Mouse (Mus musculus) heart, embryonic 15.5 days (tissue): ENCODE measurements around the gene Slc25a12. TPM values are rescaled to one million over a fixed set of nuclear protein-coding genes. Genes with fewer than 3 reads are reported as not detected.
A peak's percentile ranks its signal among the peaks of the same experiment; 100 is the strongest.

ENCODE experiments used
- ATAC-seq: fragments of 200-750 bp; cut with Nextera tagmentation; replicated peaks from 2 replicates; pipeline ENCODE4 v1.8.0; 2017; ENCODE audit warnings: low read depth, moderate TSS enrichment; ENCODE audit not compliant: insufficient number of reproducible peaks, insufficient read depth, low FRiP score
- H3K27ac ChIP-seq: fragments of 300-500 bp; sonication (generic); 2 replicates; pipeline ENCODE4 v1.5.1; 2015; ENCODE audit warnings: mild to moderate bottlenecking, inconsistent platforms
- H3K27me3 ChIP-seq: fragments of 300-500 bp; sonication (generic); 2 replicates; pipeline ENCODE4 v1.6.1; 2015; ENCODE audit warnings: inconsistent platforms
- H3K36me3 ChIP-seq: fragments of 300-500 bp; sonication (generic); 2 replicates; pipeline ENCODE4 v1.6.1; 2015; ENCODE audit warnings: mild to moderate bottlenecking, inconsistent platforms
- H3K4me1 ChIP-seq: fragments of 300-500 bp; sonication (generic); replicated peaks from 2 replicates; pipeline ENCODE4 v1.6.1; 2015; ENCODE audit warnings: inconsistent platforms
- H3K4me2 ChIP-seq: fragments of 300-500 bp; sonication (generic); 2 replicates; pipeline ENCODE4 v1.6.1; 2015; ENCODE audit warnings: inconsistent platforms, mild to moderate bottlenecking, moderate library complexity
- H3K4me3 ChIP-seq: fragments of 300-500 bp; sonication (generic); 2 replicates; pipeline ENCODE4 v1.5.1; 2015; ENCODE audit warnings: mild to moderate bottlenecking, inconsistent platforms
- H3K9ac ChIP-seq: fragments of 300-500 bp; sonication (generic); 2 replicates; pipeline ENCODE4 v1.6.1; 2015; ENCODE audit warnings: mild to moderate bottlenecking, inconsistent platforms
- H3K9me3 ChIP-seq: fragments of 300-500 bp; sonication (generic); replicated peaks from 2 replicates; pipeline ENCODE4 v1.6.1; 2016; ENCODE audit warnings: inconsistent platforms
- WGBS: fragments of 180-500 bp; shearing (Covaris S2); methylation state at CpG from one replicate; pipeline ENCODE4 v1.1.7; 2015; ENCODE audit warnings: mixed read lengths; 5-methylcytosine and 5-hydroxymethylcytosine counted together
- polyA plus RNA-seq: library from polyadenylated mRNA; unstranded; fragments of >200 nt; fragmentation: Nextera tagmentation; extraction: Ambion mirVana; gene quantifications from 2 replicates; pipeline ENCODE4 v1.2.1, GENCODE M21; 2015

Gene Slc25a12
- polyA plus RNA-seq = 103 and 107 TPM in 2 replicates

DNA sequence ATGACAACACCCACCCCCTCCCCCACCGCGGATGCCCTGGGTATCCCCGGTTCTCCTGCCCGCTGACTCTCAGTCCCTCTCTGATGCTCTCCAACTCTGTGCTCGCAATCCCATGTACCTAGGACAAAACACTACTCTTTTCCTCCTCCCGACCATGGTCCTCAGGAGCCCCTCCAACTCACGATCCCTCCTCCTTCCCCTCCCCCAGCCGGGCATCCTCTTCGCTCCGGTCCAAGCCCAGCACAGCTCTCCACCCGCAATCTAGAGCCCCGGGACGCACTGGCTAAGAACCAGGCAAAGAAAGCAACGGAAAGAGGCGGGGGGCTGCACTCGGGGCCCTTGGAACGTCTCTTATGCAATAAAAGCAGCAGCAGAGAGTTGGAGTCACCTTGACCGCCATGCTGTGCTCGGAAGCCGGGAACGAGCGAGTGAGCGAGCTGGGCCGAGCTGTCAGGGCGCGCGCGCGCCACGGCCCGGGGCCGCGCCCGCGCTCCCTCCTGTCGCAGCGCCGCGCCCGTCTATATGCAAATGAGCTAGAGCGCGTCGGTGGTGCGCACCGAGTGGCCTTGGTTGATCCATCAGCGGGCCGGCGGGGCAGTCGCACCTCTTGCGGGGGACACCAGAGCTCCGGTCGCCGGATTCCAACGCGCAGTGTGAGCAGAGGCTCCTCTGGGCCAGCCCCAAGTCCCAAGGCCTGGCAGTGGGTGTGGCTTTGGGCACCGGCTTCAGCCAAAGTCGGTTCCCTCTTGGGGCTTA is at the start of gene Slc25a12:
Slc25a12 (minus strand) TSS at position 625 of the 756 bp plus-strand sequence.
- Histone ChIP-seq H3K4me3 (peak within 1 kb of the TSS; percentile 83), H3K9me3 (no peaks in the 10 kb centered on the region), H3K4me1 (peaks cover 22% of the 10 kb centered on the region), H3K9ac (peak within 1 kb of the TSS; percentile 84), H3K27me3 (no peaks in the 10 kb centered on the region), H3K4me2 (peak within 1 kb of the TSS; percentile 69), H3K27ac (peak within 1 kb of the TSS; percentile 94), H3K36me3 (no peaks in the 10 kb centered on the region; the same call in 1 of the 2 replicates)
- peak; percentile 95 for ATAC-seq
- WGBS = under 1% methylated on average over 57 of the region's 57 CpGs

DNA sequence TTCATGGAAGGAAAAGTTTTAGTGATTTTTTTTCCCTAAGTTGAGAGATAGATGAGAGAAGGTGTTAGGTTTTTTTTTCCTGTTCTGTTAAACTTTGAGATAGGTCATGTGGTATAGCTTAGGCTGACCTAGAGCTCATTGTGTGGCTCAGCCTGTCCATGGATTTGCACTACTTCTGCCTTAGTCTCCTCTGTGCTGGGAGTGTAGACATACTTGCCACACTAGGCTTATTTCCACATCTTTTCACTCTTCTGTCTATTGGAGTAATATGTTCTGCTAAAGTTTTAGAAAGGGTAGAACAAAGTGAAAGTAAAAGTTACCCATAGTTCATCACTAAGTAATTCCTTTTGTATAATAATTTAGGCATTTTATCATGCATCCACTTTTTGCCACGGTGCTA is 38.1 kb upstream of the Slc25a12 start:
- peaks cover 18% of the 10 kb centered on the region for H3K36me3 ChIP-seq
- no peak overlapping the region for H3K27ac ChIP-seq
- H3K9ac ChIP-seq = no peak overlapping the region
- no peak overlapping the region for H3K4me2 ChIP-seq
- H3K4me3 ChIP-seq = no peak overlapping the region
- ATAC-seq = no peak
- 91% methylated on average over 1 of the region's 1 CpGs for WGBS
- H3K9me3 ChIP-seq = no peaks in the 10 kb centered on the region
- H3K27me3 ChIP-seq = no peaks in the 10 kb centered on the region
- H3K4me1 ChIP-seq = no peaks in the 10 kb centered on the region

DNA sequence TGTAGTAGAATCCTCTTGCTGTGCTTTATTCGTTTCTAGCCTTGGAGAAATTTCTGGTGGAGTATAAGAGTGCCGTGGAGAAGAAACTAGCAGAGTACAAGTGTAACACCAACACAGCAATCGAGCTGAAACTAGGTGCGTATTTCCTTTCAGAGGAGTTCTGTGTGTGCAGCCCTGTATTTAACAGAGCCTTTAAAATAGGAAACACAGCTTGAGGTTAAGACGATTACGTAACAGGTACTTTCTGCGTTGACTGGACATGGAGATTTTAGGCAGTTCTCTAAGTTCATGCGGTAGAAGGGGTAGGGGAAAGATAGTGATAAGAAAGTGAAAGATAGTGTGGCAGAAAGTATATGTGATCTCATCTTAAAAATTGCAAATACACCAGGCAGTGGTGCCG is 22.3 kb upstream of the Slc25a12 start:
- peak overlapping the region; percentile 80 for H3K4me3 ChIP-seq
- no peaks in the 10 kb centered on the region for H3K9me3 ChIP-seq
- WGBS = 48% methylated on average over 9 of the region's 9 CpGs
- peaks cover 11% of the 10 kb centered on the region for H3K4me1 ChIP-seq
- peak overlapping the region; percentile 82 for H3K27ac ChIP-seq
- no peaks in the 10 kb centered on the region for H3K27me3 ChIP-seq
- peak overlapping the region; percentile 79 for H3K9ac ChIP-seq
- H3K36me3 ChIP-seq = peaks cover 14% of the 10 kb centered on the region; the same call in 1 of the 2 replicates
- no peak for ATAC-seq
- peak overlapping the region; percentile 69 for H3K4me2 ChIP-seq

DNA sequence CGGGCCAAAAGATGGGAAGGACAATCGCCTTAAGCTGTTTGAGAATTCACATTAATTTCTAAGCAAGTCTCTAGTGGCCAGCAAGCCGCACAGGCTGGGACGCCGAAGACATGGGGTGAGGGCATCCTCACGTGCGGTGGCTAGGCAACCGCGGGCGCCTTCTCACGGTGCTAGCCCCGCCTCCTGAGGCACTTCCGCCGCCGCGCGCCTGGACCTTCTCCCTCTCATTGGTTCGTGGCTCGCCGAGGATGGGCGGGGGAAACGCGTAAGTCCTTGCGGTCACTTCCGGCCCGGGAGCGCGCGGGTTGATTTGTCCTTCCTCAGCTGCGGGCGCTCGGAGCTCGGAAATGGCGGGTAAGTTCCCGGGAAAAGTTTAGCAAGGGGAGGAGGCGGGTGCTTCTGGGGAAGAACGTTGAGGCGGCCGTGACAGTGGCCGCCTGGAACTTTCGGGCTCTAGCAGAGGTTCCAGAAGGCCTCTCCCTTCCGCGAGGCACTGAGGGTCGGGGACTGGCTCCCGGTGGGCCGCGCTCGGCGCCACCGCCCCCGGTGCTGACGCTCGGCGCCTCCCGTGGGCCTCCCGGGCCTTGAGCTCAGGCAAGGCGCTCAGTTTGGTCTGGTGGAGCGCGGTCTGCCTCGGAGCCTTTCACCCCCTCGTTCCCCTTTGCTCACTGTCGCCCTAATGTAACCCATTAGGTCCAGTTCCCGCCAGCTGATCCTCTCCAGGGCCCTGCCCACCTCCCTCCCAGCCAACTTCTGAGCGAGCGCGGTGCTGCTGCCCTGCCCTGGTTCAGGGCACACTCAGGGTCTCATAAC is 21.6 kb upstream of the Slc25a12 start, which contains the start of gene Hat1:
Hat1 (plus strand) TSS at position 8 of the 813 bp plus-strand sequence.
- Histone ChIP-seq H3K36me3 (peaks cover 12% of the 10 kb centered on the region; the same call in 1 of the 2 replicates), H3K27ac (peak within 1 kb of the TSS; percentile 82), H3K4me3 (peak within 1 kb of the TSS; percentile 80), H3K4me2 (peak within 1 kb of the TSS; percentile 69), H3K4me1 (peaks cover 11% of the 10 kb centered on the region), H3K9me3 (no peaks in the 10 kb centered on the region), H3K9ac (peak within 1 kb of the TSS; percentile 79), H3K27me3 (no peaks in the 10 kb centered on the region)
- ATAC-seq = peak; percentile 99
- under 1% methylated on average over 66 of the region's 66 CpGs for WGBS

DNA sequence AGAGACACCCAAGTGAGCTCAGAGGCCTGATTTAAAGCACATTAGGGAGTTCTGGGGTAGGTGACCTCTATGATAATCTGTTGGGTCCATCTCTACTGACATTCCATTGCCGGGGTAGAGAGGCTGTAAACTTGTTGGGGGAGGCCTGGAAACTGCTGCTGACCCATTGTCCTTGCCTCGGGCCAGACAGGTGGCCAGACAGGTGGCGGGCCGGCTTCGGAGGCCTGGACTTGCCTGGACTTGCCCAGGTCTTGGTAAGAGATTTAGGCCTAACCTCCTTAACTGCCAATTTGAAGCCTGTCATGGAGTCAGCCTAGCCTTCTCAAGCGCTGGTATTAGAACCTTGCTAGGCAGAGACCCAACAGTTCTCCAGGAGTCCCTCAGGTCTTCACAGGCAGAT is 20.2 kb upstream of the Slc25a12 start:
- no peak for ATAC-seq
- H3K9ac ChIP-seq = no peak overlapping the region
- 88% methylated on average over 6 of the region's 6 CpGs for WGBS
- H3K36me3 ChIP-seq = peaks cover 8% of the 10 kb centered on the region; the same call in 1 of the 2 replicates
- no peaks in the 10 kb centered on the region for H3K27me3 ChIP-seq
- peaks cover 11% of the 10 kb centered on the region for H3K4me1 ChIP-seq
- no peaks in the 10 kb centered on the region for H3K9me3 ChIP-seq
- no peak overlapping the region for H3K4me2 ChIP-seq
- no peak overlapping the region for H3K4me3 ChIP-seq
- no peak overlapping the region for H3K27ac ChIP-seq

DNA sequence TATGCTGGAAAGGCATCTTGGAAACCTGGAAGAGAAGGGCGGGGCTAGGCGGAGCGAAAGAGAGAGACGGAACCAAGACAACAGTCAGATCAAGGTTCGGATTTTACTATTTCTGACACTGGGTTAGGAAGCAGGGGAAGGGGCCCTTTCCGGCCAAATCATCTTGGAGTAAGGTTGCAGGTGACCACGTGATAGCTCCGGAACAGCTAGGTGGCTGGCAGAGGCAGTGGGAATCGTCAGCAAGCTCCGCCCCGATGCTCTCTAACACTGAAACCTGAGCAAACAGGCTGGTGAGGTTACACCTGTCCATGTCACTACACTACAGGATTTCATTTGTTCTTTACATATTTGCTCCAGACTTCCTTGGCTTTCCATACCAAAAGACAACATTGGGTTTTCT is 16.3 kb upstream of the Slc25a12 start:
- H3K4me3 ChIP-seq = no peak overlapping the region; the same call in 1 of the 2 replicates

DNA sequence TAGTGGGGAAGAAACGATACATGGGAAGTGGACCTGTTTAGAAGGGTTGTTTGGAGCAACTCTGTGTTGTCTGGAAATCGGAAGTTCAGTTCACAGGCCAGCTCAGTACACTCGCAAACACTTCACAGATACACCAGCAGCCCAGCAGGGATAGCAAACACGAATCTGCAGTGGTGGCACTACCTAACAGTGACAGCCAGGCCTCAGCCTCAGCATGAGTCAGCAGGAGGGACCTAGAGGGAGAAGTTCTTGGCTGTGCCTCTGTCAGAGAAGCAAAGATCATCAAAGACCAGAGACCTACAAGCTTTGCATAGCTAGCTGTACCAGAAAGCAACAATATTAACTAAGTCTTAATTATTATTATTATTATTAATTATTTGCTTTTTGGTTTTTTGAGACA is 14.4 kb upstream of the Slc25a12 start:
- Histone ChIP-seq H3K9me3 (no peaks in the 10 kb centered on the region), H3K36me3 (no peaks in the 10 kb centered on the region), H3K27ac (no peak overlapping the region), H3K27me3 (no peaks in the 10 kb centered on the region), H3K4me3 (no peak overlapping the region), H3K4me2 (no peak overlapping the region), H3K4me1 (no peaks in the 10 kb centered on the region), H3K9ac (no peak overlapping the region)
- ATAC-seq = no peak
- WGBS = 74% methylated on average over 4 of the region's 4 CpGs

More for the DNA sequence above, 16.3 kb upstream of the Slc25a12 start:
- no peak for ATAC-seq
- H3K9me3 ChIP-seq = no peaks in the 10 kb centered on the region
- H3K27me3 ChIP-seq = no peaks in the 10 kb centered on the region
- no peaks in the 10 kb centered on the region for H3K36me3 ChIP-seq
- H3K27ac ChIP-seq = no peak overlapping the region
- no peak overlapping the region for H3K9ac ChIP-seq
- peaks cover 3% of the 10 kb centered on the region for H3K4me1 ChIP-seq
- peak overlapping the region; percentile 32 for H3K4me2 ChIP-seq
- WGBS = 26% methylated on average over 11 of the region's 11 CpGs

DNA sequence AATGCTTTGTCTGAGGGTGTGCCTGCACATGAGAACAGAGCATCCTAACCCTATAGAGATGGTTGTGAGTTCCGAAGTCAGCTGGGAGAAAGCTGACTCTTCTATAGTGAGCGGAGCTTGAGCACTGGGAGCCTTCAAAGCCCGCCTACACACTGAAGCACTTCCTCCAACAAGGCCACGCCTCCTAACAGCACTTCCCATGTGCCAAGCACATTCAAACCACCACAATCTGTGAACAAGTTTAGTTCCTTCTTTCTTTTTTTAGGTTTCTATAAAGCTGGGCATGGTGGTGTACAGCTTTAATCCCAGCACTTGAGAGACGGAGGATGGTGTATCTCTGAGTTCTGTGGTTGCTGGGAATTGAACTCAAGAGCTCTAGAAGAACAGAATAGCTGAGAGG is 9.9 kb upstream of the Slc25a12 start:
- H3K4me2 ChIP-seq = no peak overlapping the region
- H3K9me3 ChIP-seq = no peaks in the 10 kb centered on the region
- H3K4me3 ChIP-seq = no peak overlapping the region
- no peaks in the 10 kb centered on the region for H3K27me3 ChIP-seq
- H3K27ac ChIP-seq = no peak overlapping the region
- H3K9ac ChIP-seq = no peak overlapping the region
- no peaks in the 10 kb centered on the region for H3K36me3 ChIP-seq
- peaks cover 7% of the 10 kb centered on the region; the same call in 1 of the 2 replicates for H3K4me1 ChIP-seq
- no peak for ATAC-seq
- 74% methylated on average over 5 of the region's 5 CpGs for WGBS

DNA sequence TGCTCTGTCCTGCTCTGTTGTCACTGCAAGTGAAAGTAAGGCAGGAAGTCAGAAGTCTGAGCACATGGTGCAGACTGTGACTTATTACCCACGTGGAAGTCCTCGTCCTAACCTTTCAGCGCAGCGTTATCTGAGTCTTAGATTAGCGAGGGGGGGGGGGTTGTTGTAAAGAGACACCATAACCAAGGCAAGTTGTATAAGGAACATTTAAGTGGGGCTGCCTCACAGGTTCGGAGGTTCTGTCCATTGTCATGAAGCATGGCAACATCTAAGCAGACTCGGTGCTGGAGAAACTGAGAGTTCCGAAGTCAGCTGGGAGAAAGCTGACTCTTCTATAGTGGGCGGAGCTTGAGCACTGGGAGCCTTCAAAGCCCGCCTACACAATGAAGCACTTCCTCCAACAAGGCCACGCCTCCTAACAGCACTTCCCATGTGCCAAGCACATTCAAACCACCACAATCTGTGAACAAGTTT is 8.9 kb upstream of the Slc25a12 start:
- WGBS = 29% methylated on average over 11 of the region's 11 CpGs
- no peaks in the 10 kb centered on the region for H3K36me3 ChIP-seq
- H3K9me3 ChIP-seq = no peaks in the 10 kb centered on the region
- no peak for ATAC-seq
- peaks cover 7% of the 10 kb centered on the region; the same call in 1 of the 2 replicates for H3K4me1 ChIP-seq
- no peak overlapping the region for H3K9ac ChIP-seq
- 0 out of 2 replicates have a peak overlapping the region, but pooled peaks have one; percentile 1 for H3K4me3 ChIP-seq
- no peaks in the 10 kb centered on the region for H3K27me3 ChIP-seq
- H3K4me2 ChIP-seq = peak overlapping the region; percentile 28
- no peak overlapping the region for H3K27ac ChIP-seq

DNA sequence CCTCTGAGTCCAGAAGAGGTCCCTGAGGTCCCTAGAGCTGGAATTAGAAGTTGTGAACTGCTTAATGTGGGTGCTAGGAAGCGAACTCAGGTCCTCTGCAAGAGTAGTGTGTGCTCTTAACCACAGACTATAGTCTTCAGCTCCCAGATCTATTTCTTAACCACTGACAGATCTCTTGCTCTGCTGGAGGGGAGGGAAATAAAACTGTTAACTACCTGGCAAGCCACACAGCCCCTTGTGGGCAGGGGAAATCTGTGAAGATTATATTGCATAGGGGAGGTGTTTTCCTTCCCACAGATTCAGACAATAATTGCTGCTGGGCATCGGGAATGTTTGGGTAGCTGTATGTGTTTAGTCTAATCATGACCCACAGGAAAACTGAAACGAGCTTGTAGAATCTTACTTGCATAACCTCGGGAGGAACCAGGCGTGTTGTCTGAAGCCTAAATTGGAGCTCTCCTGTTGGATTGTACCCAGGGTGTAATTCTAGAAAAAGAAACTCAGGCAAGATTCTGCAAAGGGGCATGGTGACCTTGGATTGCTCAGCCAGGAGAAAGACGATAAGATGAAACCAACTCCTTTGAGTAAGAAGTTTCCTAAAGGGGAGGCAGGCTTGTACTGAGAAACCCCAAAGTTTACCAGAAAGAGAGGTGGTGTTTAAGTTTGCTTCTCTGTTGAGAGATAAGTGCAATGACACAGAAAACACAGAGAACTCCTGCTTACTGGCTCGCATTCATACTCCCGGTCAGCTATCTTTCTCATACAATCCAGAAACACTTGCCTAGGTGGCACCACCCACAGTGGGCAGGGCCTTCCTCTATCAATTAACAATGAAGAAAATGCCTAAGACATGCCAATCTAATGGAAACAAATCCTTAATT is 7.0 kb upstream of the Slc25a12 start:
- 46% methylated on average over 8 of the region's 8 CpGs for WGBS
- no peaks in the 10 kb centered on the region for H3K9me3 ChIP-seq
- H3K4me1 ChIP-seq = peaks cover 7% of the 10 kb centered on the region; the same call in 1 of the 2 replicates
- H3K36me3 ChIP-seq = no peaks in the 10 kb centered on the region
- H3K27ac ChIP-seq = peak overlapping the region; percentile 52
- H3K9ac ChIP-seq = no peak overlapping the region
- peak overlapping the region; percentile 3; the same call in 1 of the 2 replicates for H3K4me2 ChIP-seq
- no peaks in the 10 kb centered on the region for H3K27me3 ChIP-seq
- no peak overlapping the region for H3K4me3 ChIP-seq
- ATAC-seq = no peak
